Mouse (Mus musculus) E14TG2a.4 (cell line): Measurements from ENCODE around the gene Tmcc1.

Experiments
- CTCF ChIP-seq: conservative IDR thresholded peaks from 2 replicates; pipeline ENCODE4 v1.5.1; 2014; ENCODE audit warnings: low read length
- NANOG ChIP-seq: IDR thresholded peaks from 2 replicates; pipeline ENCODE4 v1.6.1; 2014; ENCODE audit warnings: borderline replicate concordance, low read length, mixed read lengths
- POU5F1 ChIP-seq: IDR thresholded peaks from 2 replicates; pipeline ENCODE4 v1.6.1; 2014; ENCODE audit warnings: low read length, borderline replicate concordance

DNA sequence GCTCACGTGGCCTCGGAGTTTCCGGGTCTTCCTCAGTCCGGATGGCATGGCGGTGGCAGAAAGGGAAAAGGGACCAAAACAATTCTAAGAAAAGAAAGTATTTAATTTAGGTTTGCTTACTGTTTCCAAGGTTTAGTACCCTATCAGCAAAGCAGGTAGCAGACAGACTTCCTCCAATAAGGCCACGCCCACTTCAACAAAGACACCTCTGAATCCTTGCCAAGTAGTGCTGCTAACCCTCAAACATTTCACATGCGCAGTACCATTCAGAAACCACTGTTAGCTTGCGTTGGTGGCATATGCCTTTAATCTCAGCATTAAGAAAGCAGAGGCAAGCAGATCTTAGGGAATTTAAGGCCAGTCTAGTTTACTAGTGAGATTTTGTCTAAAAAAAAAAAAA is 2.5 kb upstream of the Tmcc1 start:
- TF ChIP-seq CTCF (no peak), NANOG (no peak), POU5F1 (no peak)
